Mouse (Mus musculus): ENCODE measurements around the gene Tiam1. TPM values are rescaled to one million over a fixed set of nuclear protein-coding genes. Genes with fewer than 3 reads are reported as not detected.

Gene Tiam1
- polyA plus RNA-seq, 1 experiment from 2014 or later: 3.7 TPM

- H3K27me3 ChIP-seq (replicated peaks; ENCODE audit: insufficient read depth, low read length): no peaks in the 10 kb centered on the region
- H3K4me2 ChIP-seq (replicated peaks; ENCODE audit: low read depth, low read length): no peak overlapping the region
- H3K27ac ChIP-seq (ENCODE audit: low read length): no peak overlapping the region
- no peaks in the 10 kb centered on the region for H3K9me3 ChIP-seq (ENCODE audit: low read length)
- no peak for DNase-seq (ENCODE audit: low spot score)
- WGBS: 82% methylated on average over 6 of the region's 6 CpGs
- ATAC-seq: no peak
- no peak overlapping the region for H3K9ac ChIP-seq (replicated peaks; ENCODE audit: low read depth)
- H3K36me3 ChIP-seq (ENCODE audit: insufficient read depth, low read length): no peaks in the 10 kb centered on the region
- H3K4me3 ChIP-seq (ENCODE audit: low read depth, low read length): no peak overlapping the region
- no peaks in the 10 kb centered on the region for H3K4me1 ChIP-seq (ENCODE audit: insufficient read depth, low read depth, low read length)
- TF ChIP-seq CTCF (IDR thresholded peaks at IDR 0.05): no peak
These were observed 37.4 kb upstream of the Tiam1 start for GRCm38 (mm10) chr16:90180975-90181374.

- Histone ChIP-seq H3K4me3 (ENCODE audit: low read depth, low read length) (no peak overlapping the region), H3K9ac (replicated peaks; ENCODE audit: low read depth) (no peak overlapping the region), H3K4me2 (replicated peaks; ENCODE audit: low read depth, low read length) (no peak overlapping the region), H3K27ac (ENCODE audit: low read length) (no peak overlapping the region), H3K9me3 (ENCODE audit: low read length) (no peaks in the 10 kb centered on the region), H3K4me1 (ENCODE audit: insufficient read depth, low read depth, low read length) (no peaks in the 10 kb centered on the region), H3K36me3 (ENCODE audit: insufficient read depth, low read length) (no peaks in the 10 kb centered on the region), H3K27me3 (replicated peaks; ENCODE audit: insufficient read depth, low read length) (no peaks in the 10 kb centered on the region)
- ATAC-seq (peak; percentile 25; the same call in 1 of the 2 replicates), DNase-seq (ENCODE audit: low spot score) (no peak)
- TF ChIP-seq CTCF (IDR thresholded peaks at IDR 0.05) (no peak), EP300 (IDR thresholded peaks at IDR 0.05) (no peak)
- WGBS: 59% methylated on average over 5 of the region's 5 CpGs
These were observed 36.3 kb upstream of the Tiam1 start for GRCm38 (mm10) chr16:90179892-90180291.

- no peaks in the 10 kb centered on the region for H3K36me3 ChIP-seq (ENCODE audit: insufficient read depth, low read length)
- H3K4me3 ChIP-seq (ENCODE audit: low read depth, low read length): no peak overlapping the region
- H3K27me3 ChIP-seq (replicated peaks; ENCODE audit: insufficient read depth, low read length): no peaks in the 10 kb centered on the region
- TF ChIP-seq CTCF (IDR thresholded peaks at IDR 0.05) (no peak), EP300 (IDR thresholded peaks at IDR 0.05) (no peak)
- H3K27ac ChIP-seq (ENCODE audit: low read length): no peak overlapping the region
- H3K9me3 ChIP-seq (ENCODE audit: low read length): no peaks in the 10 kb centered on the region
- DNase-seq (ENCODE audit: low spot score) (no peak), ATAC-seq (no peak)
- WGBS: 95% methylated on average over 3 of the region's 3 CpGs
- no peak overlapping the region for H3K4me2 ChIP-seq (replicated peaks; ENCODE audit: low read depth, low read length)
- no peak overlapping the region for H3K9ac ChIP-seq (replicated peaks; ENCODE audit: low read depth)
- H3K4me1 ChIP-seq (ENCODE audit: insufficient read depth, low read depth, low read length): no peaks in the 10 kb centered on the region
These were observed 34.8 kb upstream of the Tiam1 start for GRCm38 (mm10) chr16:90178404-90178803.

- Histone ChIP-seq H3K27ac (ENCODE audit: low read length) (no peak overlapping the region), H3K9me3 (ENCODE audit: low read length) (no peaks in the 10 kb centered on the region), H3K9ac (replicated peaks; ENCODE audit: low read depth) (no peak overlapping the region), H3K27me3 (replicated peaks; ENCODE audit: insufficient read depth, low read length) (no peaks in the 10 kb centered on the region), H3K36me3 (ENCODE audit: insufficient read depth, low read length) (no peaks in the 10 kb centered on the region), H3K4me1 (ENCODE audit: insufficient read depth, low read depth, low read length) (no peaks in the 10 kb centered on the region), H3K4me2 (replicated peaks; ENCODE audit: low read depth, low read length) (no peak overlapping the region), H3K4me3 (ENCODE audit: low read depth, low read length) (no peak overlapping the region)
- peak; percentile 59 for ATAC-seq
- peak; percentile 68 for DNase-seq (ENCODE audit: low spot score)
- 45% methylated on average over 8 of the region's 8 CpGs for WGBS
- TF ChIP-seq CTCF (IDR thresholded peaks at IDR 0.05) (no peak), EP300 (IDR thresholded peaks at IDR 0.05) (no peak)
These were observed 33.9 kb upstream of the Tiam1 start for GRCm38 (mm10) chr16:90177425-90177824.

GRCm38 (mm10) chr16:90176472-90176871 lies 32.9 kb upstream of the Tiam1 start:
- WGBS: 47% methylated on average over 10 of the region's 10 CpGs
- TF ChIP-seq EP300 (IDR thresholded peaks at IDR 0.05) (no peak), CTCF (IDR thresholded peaks at IDR 0.05) (no peak)
- no peaks in the 10 kb centered on the region for H3K36me3 ChIP-seq (ENCODE audit: insufficient read depth, low read length)

GRCm38 (mm10) chr16:90171416-90171815 lies 27.8 kb upstream of the Tiam1 start:
- WGBS: 59% methylated on average over 8 of the region's 8 CpGs
- Histone ChIP-seq H3K9me3 (ENCODE audit: low read length) (no peaks in the 10 kb centered on the region), H3K36me3 (ENCODE audit: insufficient read depth, low read length) (no peaks in the 10 kb centered on the region), H3K4me3 (ENCODE audit: low read depth, low read length) (no peak overlapping the region), H3K4me2 (replicated peaks; ENCODE audit: low read depth, low read length) (no peak overlapping the region), H3K27ac (ENCODE audit: low read length) (no peak overlapping the region), H3K4me1 (ENCODE audit: insufficient read depth, low read depth, low read length) (no peaks in the 10 kb centered on the region), H3K27me3 (replicated peaks; ENCODE audit: insufficient read depth, low read length) (no peaks in the 10 kb centered on the region), H3K9ac (replicated peaks; ENCODE audit: low read depth) (no peak overlapping the region)
- no peak for DNase-seq (ENCODE audit: low spot score)
- TF ChIP-seq CTCF (IDR thresholded peaks at IDR 0.05): no peak
- no peak for TF ChIP-seq EP300 (IDR thresholded peaks at IDR 0.05)
- ATAC-seq: no peak

More at GRCm38 (mm10) chr16:90176472-90176871, 32.9 kb upstream of the Tiam1 start:
- no peaks in the 10 kb centered on the region for H3K9me3 ChIP-seq (ENCODE audit: low read length)
- H3K4me3 ChIP-seq (ENCODE audit: low read depth, low read length): no peak overlapping the region
- DNase-seq (ENCODE audit: low spot score) (peak; percentile 37), ATAC-seq (peak; percentile 37; the same call in 1 of the 2 replicates)
- H3K27me3 ChIP-seq (replicated peaks; ENCODE audit: insufficient read depth, low read length): no peaks in the 10 kb centered on the region
- H3K27ac ChIP-seq (ENCODE audit: low read length): no peak overlapping the region
- no peaks in the 10 kb centered on the region for H3K4me1 ChIP-seq (ENCODE audit: insufficient read depth, low read depth, low read length)
- no peak overlapping the region for H3K4me2 ChIP-seq (replicated peaks; ENCODE audit: low read depth, low read length)
- no peak overlapping the region for H3K9ac ChIP-seq (replicated peaks; ENCODE audit: low read depth)

- Histone ChIP-seq H3K4me1 (ENCODE audit: insufficient read depth, low read depth, low read length) (no peaks in the 10 kb centered on the region), H3K36me3 (ENCODE audit: insufficient read depth, low read length) (no peaks in the 10 kb centered on the region), H3K9ac (replicated peaks; ENCODE audit: low read depth) (no peak overlapping the region), H3K27me3 (replicated peaks; ENCODE audit: insufficient read depth, low read length) (no peaks in the 10 kb centered on the region), H3K9me3 (ENCODE audit: low read length) (no peaks in the 10 kb centered on the region), H3K4me2 (replicated peaks; ENCODE audit: low read depth, low read length) (no peak overlapping the region), H3K4me3 (ENCODE audit: low read depth, low read length) (no peak overlapping the region), H3K27ac (ENCODE audit: low read length) (no peak overlapping the region)
- ATAC-seq (no peak), DNase-seq (ENCODE audit: low spot score) (no peak)
- TF ChIP-seq CTCF (IDR thresholded peaks at IDR 0.05): no peak
- no peak for TF ChIP-seq EP300 (IDR thresholded peaks at IDR 0.05)
- WGBS: 97% methylated on average over 1 of the region's 1 CpGs
These were observed 27.1 kb upstream of the Tiam1 start for GRCm38 (mm10) chr16:90170676-90171075.
